Mouse (Mus musculus): ENCODE measurements around the gene Wdr63.

Gene Wdr63

GRCm38 (mm10) chr3:146011544-146012218, 96.2 kb downstream of the Wdr63 start:
- intact Hi-C loops (cut with DNase I) = no loop called here

GRCm38 (mm10) chr3:146010751-146011150, 97.2 kb downstream of the Wdr63 start:
- intact Hi-C loops (cut with DNase I) = no loop called here

GRCm38 (mm10) chr3:146009859-146010645, 97.9 kb downstream of the Wdr63 start:
- intact Hi-C loops (cut with DNase I) = no loop called here

- intact Hi-C loops (cut with DNase I) = no loop called here
Measured at GRCm38 (mm10) chr3:146007872-146008271, 100.1 kb downstream of the Wdr63 start.

- intact Hi-C loops (cut with DNase I) = no loop called here
Measured at GRCm38 (mm10) chr3:146004347-146005051, 103.4 kb downstream of the Wdr63 start.

GRCm38 (mm10) chr3:145996539-145996938, 111.4 kb downstream of the Wdr63 start:
- intact Hi-C loops (cut with DNase I) = loop anchor here (10.0 kb wide), 1 partner anchor 52 kb away; no protein-coding TSS in a partner anchor

- intact Hi-C loops (cut with DNase I) = loop anchor here (10.0 kb wide), 1 partner anchor 51 kb away; no protein-coding TSS in a partner anchor
Measured at GRCm38 (mm10) chr3:145995489-145995888, 112.4 kb downstream of the Wdr63 start.

- intact Hi-C loops (cut with DNase I) = loop anchor here (10.0 kb wide), 1 partner anchor 49 kb away; no protein-coding TSS in a partner anchor
Measured at GRCm38 (mm10) chr3:145993481-145994201, 114.3 kb downstream of the Wdr63 start.

GRCm38 (mm10) chr3:145992796-145993195, 115.1 kb downstream of the Wdr63 start:
- intact Hi-C loops (cut with DNase I) = loop anchor here (10.0 kb wide), 1 partner anchor 48 kb away; no protein-coding TSS in a partner anchor

GRCm38 (mm10) chr3:145991976-145992730, 115.8 kb downstream of the Wdr63 start:
- intact Hi-C loops (cut with DNase I) = loop anchor here (10.0 kb wide), 1 partner anchor 47 kb away; no protein-coding TSS in a partner anchor

GRCm38 (mm10) chr3:145991130-145991529, 116.8 kb downstream of the Wdr63 start:
- intact Hi-C loops (cut with DNase I) = loop anchor here (10.0 kb wide), 1 partner anchor 46 kb away; no protein-coding TSS in a partner anchor
